Mouse (Mus musculus) hindbrain, embryonic 16.5 days (tissue): ENCODE results near the gene Slc25a42. TPM values are rescaled to one million over a fixed set of nuclear protein-coding genes. Genes with fewer than 3 reads are reported as not detected.
A peak's percentile ranks its signal among the peaks of the same experiment; 100 is the strongest.

Experiments used
- ATAC-seq: fragments of 200-750 bp; cut with Nextera tagmentation; 2 replicates; pipeline ENCODE4 v1.8.0; 2017; ENCODE audit warnings: moderate TSS enrichment, moderate library complexity
- H3K27ac ChIP-seq: fragments of 300-500 bp; sonication (generic); 2 replicates; pipeline ENCODE4 v1.5.1; 2014; ENCODE audit warnings: low read depth, mild to moderate bottlenecking, control low read depth, low read length, moderate library complexity
- H3K27me3 ChIP-seq: fragments of 300-500 bp; sonication (generic); replicated peaks from 2 replicates; pipeline ENCODE4 v1.6.1; 2014; ENCODE audit warnings: low read length; ENCODE audit not compliant: control insufficient read depth, insufficient read depth
- H3K36me3 ChIP-seq: fragments of 300-500 bp; sonication (generic); 2 replicates; pipeline ENCODE4 v1.6.1; 2014; ENCODE audit warnings: mild to moderate bottlenecking, low read length, moderate library complexity, mixed read lengths; ENCODE audit not compliant: control insufficient read depth, insufficient read depth
- H3K4me1 ChIP-seq: fragments of 300-500 bp; sonication (generic); 2 replicates; pipeline ENCODE4 v1.6.1; 2014; ENCODE audit warnings: low read depth, low read length; ENCODE audit not compliant: control insufficient read depth, insufficient read depth
- H3K4me2 ChIP-seq: fragments of 300-500 bp; sonication (generic); 2 replicates; pipeline ENCODE4 v1.6.1; 2014; ENCODE audit warnings: mild to moderate bottlenecking, low read length, control low read depth, moderate library complexity
- H3K4me3 ChIP-seq: fragments of 300-500 bp; sonication (generic); 2 replicates; pipeline ENCODE4 v1.5.1; 2014; ENCODE audit warnings: mild to moderate bottlenecking, low read length, control low read depth, moderate library complexity
- H3K9ac ChIP-seq: fragments of 300-500 bp; sonication (generic); 2 replicates; pipeline ENCODE4 v1.6.1; 2014; ENCODE audit warnings: low read depth, mild to moderate bottlenecking, control low read depth, low read length, moderate library complexity
- H3K9me3 ChIP-seq: fragments of 300-500 bp; sonication (generic); 2 replicates; pipeline ENCODE4 v1.6.1; 2014; ENCODE audit warnings: mild to moderate bottlenecking, low read length, moderate library complexity; ENCODE audit not compliant: control insufficient read depth
- WGBS: fragments of 180-500 bp; shearing (Covaris S2); extraction: QIAGEN DNeasy Blood & Tissue Kit; methylation state at CpG from one replicate; pipeline ENCODE4 v1.1.7; 2014; 5-methylcytosine and 5-hydroxymethylcytosine counted together
- polyA plus RNA-seq: library from polyadenylated mRNA; unstranded; fragments of >200 nt; fragmentation: Nextera tagmentation; extraction: Ambion mirVana; gene quantifications from 2 replicates; pipeline ENCODE4 v1.2.1, GENCODE M21; 2015

Gene Slc25a42
- polyA plus RNA-seq, 1 experiment from 2014 or later, result 9.5 TPM

DNA sequence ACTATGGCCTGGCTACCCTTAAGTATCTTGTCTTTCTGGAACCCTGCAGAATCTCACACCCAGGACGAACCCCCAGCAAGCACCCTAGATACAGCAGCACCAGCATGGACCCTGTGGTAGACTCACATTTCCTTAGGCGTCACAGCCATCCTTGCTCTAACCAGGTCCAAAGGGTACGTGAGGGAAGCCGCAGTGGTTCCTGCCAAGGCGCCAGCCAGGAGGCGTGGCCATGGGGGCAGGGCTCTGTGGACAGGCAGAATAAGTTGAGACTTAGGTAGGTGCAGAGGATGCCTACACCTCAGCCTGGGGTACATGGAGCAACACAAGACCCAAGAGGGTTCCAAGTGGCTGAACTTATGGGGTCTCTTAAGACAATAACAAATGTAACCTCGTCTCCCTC lies 23.4 kb downstream of the Slc25a42 start:
- 73% methylated on average over 7 of the region's 7 CpGs for WGBS
- no peak overlapping the region for H3K4me2 ChIP-seq
- H3K36me3 ChIP-seq, result no peaks in the 10 kb centered on the region; the same call in none of the 2 replicates
- H3K27ac ChIP-seq, result no peak overlapping the region
- no peak overlapping the region for H3K4me3 ChIP-seq
- H3K27me3 ChIP-seq, result no peaks in the 10 kb centered on the region
- no peaks in the 10 kb centered on the region for H3K9me3 ChIP-seq
- H3K9ac ChIP-seq, result no peak overlapping the region
- no peaks in the 10 kb centered on the region for H3K4me1 ChIP-seq
- ATAC-seq, result no peak

DNA sequence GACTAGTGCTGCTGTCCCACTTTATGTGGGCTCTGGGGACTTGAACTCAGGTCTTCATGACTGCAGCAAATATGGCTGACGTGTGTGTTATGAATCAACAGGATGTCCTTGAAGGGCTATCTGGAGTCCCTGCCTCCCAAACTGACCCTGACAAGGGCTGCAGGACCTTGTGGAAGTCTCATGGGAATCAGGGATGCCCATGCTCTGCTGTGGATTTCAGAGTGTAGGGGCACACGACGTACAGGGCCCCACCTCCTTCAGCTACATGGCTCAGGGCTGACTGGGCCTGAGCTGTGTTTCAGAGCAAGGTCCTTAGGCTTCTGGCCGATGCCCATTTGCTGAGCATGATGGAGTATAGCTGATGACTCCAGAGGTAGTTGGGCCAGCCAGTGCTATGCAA lies 28.9 kb downstream of the Slc25a42 start:
- 88% methylated on average over 4 of the region's 4 CpGs for WGBS
- Histone ChIP-seq H3K4me2 (no peak overlapping the region), H3K4me3 (no peak overlapping the region), H3K27me3 (no peaks in the 10 kb centered on the region), H3K4me1 (no peaks in the 10 kb centered on the region), H3K27ac (no peak overlapping the region), H3K36me3 (peaks cover 2% of the 10 kb centered on the region; the same call in 1 of the 2 replicates), H3K9ac (no peak overlapping the region), H3K9me3 (no peaks in the 10 kb centered on the region)
- no peak for ATAC-seq

DNA sequence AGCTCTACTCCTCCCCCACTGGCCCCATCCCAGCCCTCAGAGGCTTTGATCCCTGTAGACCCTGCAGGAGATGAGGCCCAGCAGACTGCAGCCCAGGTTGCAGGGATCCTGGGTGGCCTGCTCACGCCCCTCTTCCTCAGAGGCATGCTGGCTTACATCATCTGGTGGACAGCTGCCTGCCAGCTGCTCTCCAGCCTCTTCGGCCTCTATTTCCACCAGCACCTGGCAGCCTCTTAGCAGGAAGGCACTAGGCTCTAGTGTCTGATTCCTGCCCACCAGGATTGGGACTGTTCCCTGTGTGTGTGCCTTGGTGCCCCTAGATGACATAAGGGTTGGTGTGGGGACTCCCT lies 30.2 kb downstream of the Slc25a42 start:
- H3K27ac ChIP-seq, result no peak overlapping the region
- no peak for ATAC-seq
- peaks cover 7% of the 10 kb centered on the region for H3K36me3 ChIP-seq
- H3K27me3 ChIP-seq, result no peaks in the 10 kb centered on the region
- H3K4me1 ChIP-seq, result no peaks in the 10 kb centered on the region
- WGBS, result 69% methylated on average over 2 of the region's 2 CpGs
- no peaks in the 10 kb centered on the region for H3K9me3 ChIP-seq
- no peak overlapping the region for H3K4me2 ChIP-seq
- no peak overlapping the region for H3K4me3 ChIP-seq
- no peak overlapping the region for H3K9ac ChIP-seq

DNA sequence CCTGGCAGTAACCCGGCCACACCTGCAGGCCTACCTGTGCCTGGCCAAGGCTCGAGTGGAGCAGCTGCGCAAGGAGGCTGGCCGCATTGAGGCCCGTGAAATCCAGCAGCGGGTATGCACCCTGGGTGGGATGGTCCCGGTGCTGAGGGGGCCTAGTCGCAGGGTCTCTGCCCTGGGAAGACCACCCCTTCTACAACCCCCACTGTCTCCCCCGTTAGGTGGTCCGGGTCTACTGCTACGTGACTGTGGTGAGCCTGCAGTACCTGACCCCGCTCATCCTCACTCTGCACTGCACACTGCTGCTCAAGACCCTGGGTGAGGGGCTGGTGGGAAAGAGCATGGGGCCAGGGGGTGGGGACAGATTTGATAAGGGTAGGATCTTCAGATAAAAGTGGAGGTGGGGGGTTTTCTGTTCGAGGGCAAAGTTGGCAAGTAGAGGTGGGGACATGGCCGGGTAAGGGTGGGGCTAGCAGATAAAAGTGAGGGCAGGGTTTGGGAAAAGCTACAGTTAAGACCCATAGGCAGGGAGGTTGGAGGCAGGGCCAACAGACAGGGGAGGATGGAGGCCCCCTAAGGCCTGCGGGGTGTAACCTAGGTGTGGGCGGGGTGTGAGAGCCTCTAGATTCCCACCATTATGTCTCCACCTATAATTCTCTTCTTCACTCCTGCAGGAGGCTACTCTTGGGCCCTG lies 30.7 kb downstream of the Slc25a42 start:
- Histone ChIP-seq H3K9ac (no peak overlapping the region), H3K4me1 (no peaks in the 10 kb centered on the region), H3K27ac (no peak overlapping the region), H3K36me3 (peaks cover 7% of the 10 kb centered on the region), H3K4me3 (no peak overlapping the region), H3K9me3 (no peaks in the 10 kb centered on the region), H3K4me2 (no peak overlapping the region), H3K27me3 (no peaks in the 10 kb centered on the region)
- ATAC-seq, result no peak
- 90% methylated on average over 16 of the region's 16 CpGs for WGBS

DNA sequence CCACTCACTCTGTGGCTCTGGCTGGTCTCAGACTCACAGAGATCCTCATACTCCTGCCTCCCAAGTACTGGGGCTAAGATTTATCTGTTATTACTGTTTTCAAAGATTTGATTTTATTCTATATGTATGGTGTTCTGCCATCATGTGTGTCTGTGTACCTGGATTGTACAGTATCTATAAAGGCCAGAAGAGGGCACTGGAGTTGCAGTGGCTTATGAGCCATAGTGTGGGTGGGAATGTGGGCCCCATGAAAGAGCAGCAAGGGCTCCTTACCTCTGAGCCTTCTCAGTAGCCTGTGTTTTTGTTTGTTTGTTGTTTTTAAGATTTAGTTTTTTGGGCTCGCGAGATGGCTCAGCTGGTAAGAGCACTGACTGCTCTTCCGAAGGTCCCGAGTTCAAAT lies 33.0 kb downstream of the Slc25a42 start:
- Histone ChIP-seq H3K4me2 (no peak overlapping the region), H3K27ac (no peak overlapping the region), H3K9me3 (no peaks in the 10 kb centered on the region), H3K9ac (no peak overlapping the region), H3K4me3 (no peak overlapping the region), H3K27me3 (no peaks in the 10 kb centered on the region), H3K4me1 (no peaks in the 10 kb centered on the region), H3K36me3 (peaks cover 7% of the 10 kb centered on the region)
- WGBS, result 96% methylated on average over 4 of the region's 4 CpGs
- no peak for ATAC-seq

DNA sequence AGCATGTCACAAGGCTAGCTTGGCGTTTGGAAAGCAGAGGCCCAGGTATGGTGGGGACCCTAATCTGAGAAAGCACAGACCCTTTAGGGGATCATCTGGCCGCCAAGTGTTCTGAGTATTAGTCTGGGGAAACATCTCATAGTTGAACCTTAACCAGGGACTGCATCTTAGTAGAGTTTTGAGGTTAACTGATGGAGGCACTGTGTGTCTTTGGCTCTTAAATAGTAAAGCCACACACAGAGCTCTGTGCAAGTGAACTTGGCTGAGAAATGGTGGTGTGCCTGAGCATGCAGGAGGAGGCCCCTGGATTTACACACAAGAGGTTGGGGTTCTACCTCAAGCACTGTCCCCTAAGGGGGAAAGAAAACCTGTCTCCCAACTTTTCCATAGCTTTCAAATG lies 33.9 kb downstream of the Slc25a42 start:
- Histone ChIP-seq H3K9ac (no peak overlapping the region), H3K4me3 (no peak overlapping the region), H3K27ac (no peak overlapping the region), H3K9me3 (no peaks in the 10 kb centered on the region), H3K27me3 (no peaks in the 10 kb centered on the region), H3K4me2 (no peak overlapping the region), H3K36me3 (peaks cover 7% of the 10 kb centered on the region), H3K4me1 (no peaks in the 10 kb centered on the region; the same call in 1 of the 2 replicates)
- 94% methylated on average over 2 of the region's 2 CpGs for WGBS
- ATAC-seq, result no peak

DNA sequence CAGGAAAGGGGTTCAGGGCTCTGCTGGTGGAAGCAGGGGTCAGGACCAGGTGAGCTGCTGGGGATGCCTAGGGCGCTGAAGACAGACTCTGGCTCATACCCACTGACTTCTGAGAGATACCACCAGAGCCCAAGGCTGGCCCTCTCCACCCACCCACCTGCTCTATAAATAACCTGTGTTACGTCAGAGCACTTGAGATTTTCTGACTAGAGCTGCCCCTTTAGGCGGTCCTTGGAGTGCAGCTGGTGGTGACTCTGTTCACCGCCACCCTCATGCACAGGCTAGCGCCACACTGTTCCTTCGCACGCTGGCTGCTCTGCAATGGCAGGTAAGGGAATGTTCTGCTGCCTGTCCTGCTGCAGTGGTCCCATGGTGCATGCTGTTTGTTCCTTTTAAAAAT lies 38.0 kb downstream of the Slc25a42 start:
- Histone ChIP-seq H3K4me1 (peaks cover 3% of the 10 kb centered on the region), H3K36me3 (peaks cover 7% of the 10 kb centered on the region), H3K27ac (no peak overlapping the region), H3K9ac (no peak overlapping the region), H3K4me3 (no peak overlapping the region), H3K27me3 (no peaks in the 10 kb centered on the region), H3K4me2 (no peak overlapping the region), H3K9me3 (no peaks in the 10 kb centered on the region)
- 86% methylated on average over 7 of the region's 7 CpGs for WGBS
- no peak for ATAC-seq

DNA sequence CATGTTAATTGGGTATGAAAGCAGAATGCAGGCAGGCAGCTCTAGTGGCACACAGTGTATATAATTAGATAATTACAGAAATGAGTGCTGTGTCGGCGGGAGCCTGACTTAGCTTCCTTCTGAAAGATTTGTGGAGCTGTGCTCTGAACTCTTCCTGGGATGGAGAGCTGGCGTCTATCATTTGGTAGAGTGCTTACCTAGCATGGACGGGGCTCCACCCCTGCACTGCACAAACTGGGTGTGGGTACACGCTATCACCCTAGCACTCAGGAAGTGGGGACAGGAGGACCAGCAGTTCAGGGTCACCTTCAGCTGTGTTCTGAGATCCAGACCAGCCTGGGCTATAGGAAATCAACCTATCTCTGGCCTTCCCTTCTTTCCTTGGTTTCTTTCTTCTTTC lies 38.8 kb downstream of the Slc25a42 start:
- 90% methylated on average over 5 of the region's 5 CpGs for WGBS
- Histone ChIP-seq H3K4me2 (no peak overlapping the region), H3K9me3 (no peaks in the 10 kb centered on the region), H3K9ac (no peak overlapping the region), H3K4me3 (no peak overlapping the region), H3K27me3 (no peaks in the 10 kb centered on the region), H3K4me1 (peaks cover 3% of the 10 kb centered on the region), H3K36me3 (peaks cover 7% of the 10 kb centered on the region), H3K27ac (no peak overlapping the region)
- ATAC-seq, result no peak

DNA sequence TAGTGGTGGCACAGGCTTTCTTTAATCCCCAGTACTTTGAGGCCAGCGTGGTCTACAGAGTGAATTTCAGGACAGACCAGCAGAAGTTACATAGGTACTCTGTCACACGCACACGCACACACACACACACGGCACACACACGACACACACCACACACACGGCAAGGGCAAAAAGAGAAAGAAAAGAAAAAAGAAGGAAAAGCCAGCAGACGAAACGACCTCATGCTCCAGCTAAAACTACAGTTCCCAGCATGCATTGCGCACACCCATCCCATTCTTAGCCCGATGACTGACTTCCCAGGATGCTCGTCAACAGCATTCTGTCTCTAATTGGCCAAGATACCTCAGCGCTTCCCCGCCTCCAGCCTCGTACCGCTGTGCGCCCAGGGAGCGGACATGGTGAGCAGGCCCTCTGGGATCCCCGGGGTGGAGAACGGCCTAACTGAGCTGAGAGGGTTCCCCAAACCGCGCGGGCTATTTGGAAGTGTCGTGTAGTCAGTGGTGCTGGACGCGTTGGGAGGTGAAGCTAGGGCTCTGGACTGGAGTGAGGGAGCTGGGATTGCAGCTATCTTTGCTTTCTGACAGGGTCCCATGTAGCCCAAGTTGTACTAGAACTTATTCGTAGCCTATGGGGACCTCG lies 39.9 kb downstream of the Slc25a42 start, which contains the start of gene Tmem161a:
Gene Tmem161a (plus strand): TSS at position 314 of the 639 bp plus-strand sequence.
- Histone ChIP-seq H3K9ac (peak within 1 kb of the TSS; percentile 68), H3K4me1 (peaks cover 3% of the 10 kb centered on the region), H3K36me3 (no peaks in the 10 kb centered on the region), H3K9me3 (no peaks in the 10 kb centered on the region), H3K4me3 (peak within 1 kb of the TSS; percentile 59), H3K27ac (no peak within 1 kb of the TSS), H3K4me2 (peak within 1 kb of the TSS; percentile 66), H3K27me3 (peaks cover 3% of the 10 kb centered on the region)
- WGBS, result 1% methylated on average over 27 of the region's 27 CpGs
- ATAC-seq, result peak; percentile 97
